8 mouse cellular contexts compared by ENCODE assay signal in the genomic region with DNA sequence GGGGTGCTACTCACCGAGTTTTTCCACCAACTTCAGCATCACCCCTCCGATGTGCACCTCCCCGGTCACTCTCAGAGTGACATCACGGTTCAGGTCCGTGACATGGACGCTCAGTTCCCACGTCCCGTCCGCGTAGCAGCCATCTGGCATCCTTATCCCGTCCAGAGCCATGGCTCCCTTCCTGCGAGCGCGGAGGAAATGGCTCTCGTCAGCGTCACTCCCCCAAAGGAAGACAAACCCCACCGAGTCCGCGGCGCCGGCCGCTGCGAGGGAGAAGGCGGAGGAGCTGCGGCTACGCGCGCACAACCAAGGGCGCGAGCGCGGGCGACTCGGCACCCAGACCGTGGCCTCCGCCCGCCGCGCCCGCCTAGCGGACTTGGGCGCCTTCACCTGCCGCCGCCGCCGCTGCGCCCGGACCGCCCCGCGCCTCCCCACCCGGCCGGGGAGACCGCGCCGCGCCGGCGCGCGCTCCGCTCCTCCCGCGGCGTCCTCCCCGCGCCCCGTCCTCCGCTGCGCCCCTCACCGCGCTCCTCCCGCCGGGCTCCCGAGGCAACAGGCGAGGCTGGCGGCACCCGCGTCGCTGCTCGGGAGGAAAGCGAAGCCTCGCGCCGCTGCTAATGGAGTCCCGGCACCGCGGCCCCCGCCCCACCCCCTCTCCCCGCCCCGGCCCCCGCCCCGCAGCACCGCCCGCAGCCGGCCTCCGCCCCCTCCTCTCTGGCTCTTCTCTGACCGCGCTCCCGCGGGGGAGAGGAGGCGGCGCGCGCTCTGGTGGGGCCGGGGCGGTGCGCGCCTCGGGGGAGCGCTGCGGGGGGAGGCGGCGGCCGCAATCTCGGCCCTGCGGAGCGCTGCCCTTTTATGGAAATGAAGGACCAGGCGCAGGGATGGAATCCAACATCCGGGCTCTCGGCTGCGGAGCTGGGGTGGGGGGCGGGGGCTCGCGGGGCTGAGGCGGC. TPM values are rescaled to one million over a fixed set of nuclear protein-coding genes. Genes with fewer than 3 reads are reported as not detected.
A peak's percentile ranks its signal among the peaks of the same experiment; 100 is the strongest.
DNase-seq lines count a peak whose midpoint lies in the region; ATAC-seq and TF ChIP-seq lines count a peak whose summit lies in the region.

A gene (minus strand): TSS at position 708 of the 953 bp plus-strand sequence.

- peak; percentile 88 for ATAC-seq in forebrain, embryonic 11.5 days (replicated peaks; ENCODE audit: low FRiP score)
- peak; percentile 82 for ATAC-seq in heart, embryonic 13.5 days (ENCODE audit: extremely low read depth, insufficient number of reproducible peaks, low FRiP score, low TSS enrichment)
- peak; percentile 71 for ATAC-seq in liver, embryonic 12.5 days
- peak; percentile 88 for ATAC-seq in neural tube, embryonic 14.5 days (ENCODE audit: low read depth)

- H3K36me3 ChIP-seq in forebrain, embryonic 11.5 days (ENCODE audit: control insufficient read depth, insufficient read depth, low read length): no peaks in the 10 kb centered on the region
- peaks cover 5% of the 10 kb centered on the region for H3K36me3 ChIP-seq in heart, embryonic 13.5 days
- H3K36me3 ChIP-seq in liver, embryonic 12.5 days: no peaks in the 10 kb centered on the region
- no peaks in the 10 kb centered on the region for H3K36me3 ChIP-seq in neural tube, embryonic 14.5 days (ENCODE audit: control insufficient read depth, insufficient read depth, low read length)

- H3K9ac ChIP-seq in forebrain, embryonic 11.5 days (ENCODE audit: low read length): peak within 1 kb of the TSS; percentile 90
- H3K9ac ChIP-seq in heart, embryonic 13.5 days: peak within 1 kb of the TSS; percentile 95
- H3K9ac ChIP-seq in liver, embryonic 12.5 days: peak within 1 kb of the TSS; percentile 50
- peak within 1 kb of the TSS; percentile 80 for H3K9ac ChIP-seq in neural tube, embryonic 14.5 days (replicated peaks; ENCODE audit: low read depth, low read length)

- peak within 1 kb of the TSS; percentile 78 for H3K4me3 ChIP-seq in forebrain, embryonic 11.5 days (ENCODE audit: low read depth, low read length)
- peak within 1 kb of the TSS; percentile 77 for H3K4me3 ChIP-seq in heart, embryonic 13.5 days
- peak within 1 kb of the TSS; percentile 62 for H3K4me3 ChIP-seq in liver, embryonic 12.5 days
- H3K4me3 ChIP-seq in neural tube, embryonic 14.5 days (ENCODE audit: low read depth, low read length): peak within 1 kb of the TSS; percentile 81

- H3K9me3 ChIP-seq in forebrain, embryonic 11.5 days (ENCODE audit: control insufficient read depth, low read length): no peaks in the 10 kb centered on the region
- no peaks in the 10 kb centered on the region for H3K9me3 ChIP-seq in heart, embryonic 13.5 days
- no peaks in the 10 kb centered on the region for H3K9me3 ChIP-seq in liver, embryonic 12.5 days (replicated peaks)
- no peaks in the 10 kb centered on the region for H3K9me3 ChIP-seq in neural tube, embryonic 14.5 days (ENCODE audit: control insufficient read depth, low read length)

- H3K27me3 ChIP-seq in forebrain, embryonic 11.5 days (ENCODE audit: control insufficient read depth, insufficient read depth, low read length): no peaks in the 10 kb centered on the region
- no peaks in the 10 kb centered on the region for H3K27me3 ChIP-seq in heart, embryonic 13.5 days (replicated peaks)
- H3K27me3 ChIP-seq in liver, embryonic 12.5 days (replicated peaks): peaks cover 52% of the 10 kb centered on the region
- H3K27me3 ChIP-seq in neural tube, embryonic 14.5 days (ENCODE audit: control insufficient read depth, insufficient read depth, low read length): no peaks in the 10 kb centered on the region

- H3K4me1 ChIP-seq in forebrain, embryonic 11.5 days (replicated peaks; ENCODE audit: control insufficient read depth, insufficient read depth, low read length): peaks cover 5% of the 10 kb centered on the region
- peaks cover 42% of the 10 kb centered on the region for H3K4me1 ChIP-seq in heart, embryonic 13.5 days
- H3K4me1 ChIP-seq in liver, embryonic 12.5 days: peaks cover 13% of the 10 kb centered on the region; the same call in 1 of the 2 replicates
- H3K4me1 ChIP-seq in neural tube, embryonic 14.5 days (ENCODE audit: control insufficient read depth, insufficient read depth, low read length): peaks cover 21% of the 10 kb centered on the region; the same call in 1 of the 2 replicates

- peak; percentile 65 for DNase-seq in 3T3-L1 (ENCODE audit: low read depth, low spot score)
- peak; percentile 92 for DNase-seq in brain, embryonic 14.5 days (ENCODE audit: low read depth)
- peak; percentile 92 for DNase-seq in forebrain, embryonic 11.5 days (ENCODE audit: low spot score)
- DNase-seq in kidney, postnatal 10 days: peak; percentile 95
- DNase-seq in urinary bladder, adult 18-20 months (ENCODE audit: low spot score in 2 of 2): peak; percentile 57 to 77

- TF ChIP-seq CTCF in brain, embryonic 14.5 days (IDR thresholded peaks at IDR 0.05; ENCODE audit: borderline replicate concordance, extremely low read depth, insufficient read depth, insufficient read length): no peak

- peak within 1 kb of the TSS; percentile 88 for H3K27ac ChIP-seq in forebrain, embryonic 11.5 days (ENCODE audit: low read depth, low read length)
- H3K27ac ChIP-seq in heart, embryonic 13.5 days (replicated peaks): peak within 1 kb of the TSS; percentile 99
- H3K27ac ChIP-seq in liver, embryonic 12.5 days: peak within 1 kb of the TSS; percentile 81
- peak within 1 kb of the TSS; percentile 92 for H3K27ac ChIP-seq in neural tube, embryonic 14.5 days (ENCODE audit: low read depth, low read length)

- 1% methylated on average over 89 of the region's 126 CpGs for WGBS in forebrain, embryonic 11.5 days
- 1% methylated on average over 72 of the region's 126 CpGs for WGBS in heart, embryonic 13.5 days
- WGBS in liver, embryonic 12.5 days (ENCODE audit: insufficient replicate concordance): under 1% methylated on average over 60 of the region's 126 CpGs
- WGBS in neural tube, embryonic 14.5 days: under 1% methylated on average over 50 of the region's 126 CpGs

- TF ChIP-seq POLR2A in brain, embryonic 14.5 days (IDR thresholded peaks at IDR 0.05; ENCODE audit: borderline replicate concordance, extremely low read depth, insufficient read depth, insufficient read length, poor library complexity, severe bottlenecking): no peak; the same call in 1 of the 2 replicates

- H3K4me2 ChIP-seq in forebrain, embryonic 11.5 days (ENCODE audit: low read depth, low read length, severe bottlenecking): peak within 1 kb of the TSS; percentile 75
- H3K4me2 ChIP-seq in heart, embryonic 13.5 days: peak within 1 kb of the TSS; percentile 92
- H3K4me2 ChIP-seq in liver, embryonic 12.5 days: peak within 1 kb of the TSS; percentile 77
- peak within 1 kb of the TSS; percentile 49 for H3K4me2 ChIP-seq in neural tube, embryonic 14.5 days (ENCODE audit: low read depth, low read length)

RNA-seq across cellular contexts. Expression of the gene that starts here (rescaled TPM):
- 44.8 and 46.3 TPM in 2 replicates for polyA plus RNA-seq in brain, embryonic 14.5 days (2012; rRNA removed)
- 61.9 and 68.5 TPM in 2 replicates for polyA plus RNA-seq in forebrain, embryonic 11.5 days (2014; fragmentation: Nextera tagmentation; extraction: Ambion mirVana)
- 170 and 197 TPM in 2 replicates for polyA plus RNA-seq in heart, embryonic 13.5 days (2015; fragmentation: Nextera tagmentation; extraction: Ambion mirVana)
- 37.2 and 37.3 TPM in 2 replicates for polyA plus RNA-seq in liver, embryonic 12.5 days (2016; fragmentation: Nextera tagmentation; extraction: Ambion mirVana)
- 61.1 and 67.9 TPM in 2 replicates for polyA plus RNA-seq in neural tube, embryonic 14.5 days (2014; fragmentation: Nextera tagmentation; extraction: Ambion mirVana)

Comparison
In these comparisons a context has a peak if more than half of its experiments do, and no peak if none do; other contexts are left out.
1. Peak in every context shown above with its lines: DNase-seq, ATAC-seq, H3K4me3 ChIP-seq and H3K27ac ChIP-seq.